Mouse (Mus musculus) forebrain, embryonic 16.5 days (tissue): ENCODE results near the gene Gm12790. TPM values are rescaled to one million over a fixed set of nuclear protein-coding genes. Genes with fewer than 3 reads are reported as not detected.
A peak's percentile ranks its signal among the peaks of the same experiment; 100 is the strongest.
"Not testable (repeated sequence)": the region's sequence is repeated elsewhere in the genome, so short reads cannot be mapped to it uniquely, and the experiment has no call there.

ENCODE experiments used
- ATAC-seq: fragments of 200-750 bp; cut with Nextera tagmentation; 2 replicates; pipeline ENCODE4 v1.8.0; 2017; ENCODE audit warnings: mild to moderate bottlenecking, moderate library complexity
- H3K27ac ChIP-seq: fragments of 300-500 bp; sonication (generic); 2 replicates; pipeline ENCODE4 v1.5.1; 2014; ENCODE audit warnings: low read length, control low read depth
- H3K27me3 ChIP-seq: fragments of 300-500 bp; sonication (generic); replicated peaks from 2 replicates; pipeline ENCODE4 v1.6.1; 2014; ENCODE audit warnings: low read length; ENCODE audit not compliant: control insufficient read depth, insufficient read depth
- H3K36me3 ChIP-seq: fragments of 300-500 bp; sonication (generic); 2 replicates; pipeline ENCODE4 v1.6.1; 2014; ENCODE audit not compliant: control insufficient read depth, insufficient read depth
- H3K4me1 ChIP-seq: fragments of 300-500 bp; sonication (generic); replicated peaks from 2 replicates; pipeline ENCODE4 v1.6.1; 2014; ENCODE audit warnings: low read length; ENCODE audit not compliant: control insufficient read depth, insufficient read depth
- H3K4me2 ChIP-seq: fragments of 300-500 bp; sonication (generic); 2 replicates; pipeline ENCODE4 v1.6.1; 2014; ENCODE audit warnings: mild to moderate bottlenecking, low read length, control low read depth
- H3K4me3 ChIP-seq: fragments of 300-500 bp; sonication (generic); replicated peaks from 2 replicates; pipeline ENCODE4 v1.5.1; 2014; ENCODE audit warnings: mild to moderate bottlenecking, low read length, control low read depth
- H3K9ac ChIP-seq: fragments of 300-500 bp; sonication (generic); replicated peaks from 2 replicates; pipeline ENCODE4 v1.6.1; 2014; ENCODE audit warnings: low read depth, low read length, control low read depth
- H3K9me3 ChIP-seq: fragments of 300-500 bp; sonication (generic); 2 replicates; pipeline ENCODE4 v1.6.1; 2016; ENCODE audit warnings: low read length; ENCODE audit not compliant: control insufficient read depth
- WGBS: fragments of 180-500 bp; shearing (Covaris S2); extraction: QIAGEN DNeasy Blood & Tissue Kit; methylation state at CpG from one replicate; pipeline ENCODE4 v1.1.7; 2014; 5-methylcytosine and 5-hydroxymethylcytosine counted together
- polyA plus RNA-seq: library from polyadenylated mRNA; unstranded; fragments of >200 nt; fragmentation: Nextera tagmentation; extraction: Ambion mirVana; gene quantifications from 2 replicates; pipeline ENCODE4 v1.2.1, GENCODE M21; 2015

The Gm12790 gene
- polyA plus RNA-seq = not detected in 2 replicates

DNA sequence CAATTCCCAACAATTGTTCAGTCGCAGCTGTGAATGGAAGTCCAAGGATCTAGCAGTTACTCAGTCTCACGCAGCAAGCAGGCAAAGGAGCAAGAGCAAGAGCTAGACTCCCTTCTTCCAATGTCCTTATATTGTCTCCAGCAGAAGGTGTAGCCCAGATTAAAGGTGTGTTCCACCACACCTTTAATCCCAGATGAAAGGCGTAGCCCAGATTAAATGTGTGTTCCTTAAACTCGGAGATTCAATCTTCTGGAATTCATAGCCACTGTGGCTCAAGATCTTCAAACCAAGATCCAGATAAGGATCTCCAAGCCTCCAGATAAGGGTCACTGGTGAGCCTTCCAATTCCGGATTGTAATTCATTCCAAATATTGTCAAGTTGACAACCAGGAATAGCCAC lies at the start of gene Gm12790:
Gm12790 (minus strand) TSS at position 101 of the 400 bp plus-strand sequence.
- H3K9me3 ChIP-seq, H3K9ac ChIP-seq, H3K4me2 ChIP-seq, H3K27ac ChIP-seq, H3K4me3 ChIP-seq, H3K4me1 ChIP-seq, H3K36me3 ChIP-seq, H3K27me3 ChIP-seq, ATAC-seq: not testable (repeated sequence)
- 86% methylated on average over 1 of the region's 5 CpGs for WGBS

DNA sequence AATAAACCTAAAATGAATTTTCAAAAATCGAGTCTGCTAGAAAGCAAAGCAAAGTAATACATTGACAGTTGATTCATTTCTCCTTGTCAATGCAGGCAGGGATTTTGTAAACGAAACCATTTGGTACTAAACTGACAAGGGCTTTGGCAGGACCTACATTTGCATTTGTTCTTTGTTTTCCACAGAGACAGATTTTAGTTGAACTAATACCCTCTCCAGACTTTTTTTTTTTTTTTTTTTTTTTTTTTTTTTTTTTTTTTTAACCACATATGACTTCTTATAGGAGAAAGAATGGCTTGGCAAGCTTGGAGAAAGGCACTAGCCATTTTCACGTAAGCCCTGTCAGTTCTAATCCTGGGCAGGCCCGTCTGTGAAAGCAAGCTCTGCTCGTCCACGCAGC lies 45.8 kb upstream of the Gm12790 start:
- no peak overlapping the region for H3K4me3 ChIP-seq
- no peak overlapping the region for H3K4me2 ChIP-seq
- H3K27me3 ChIP-seq = no peaks in the 10 kb centered on the region
- WGBS = 90% methylated on average over 6 of the region's 6 CpGs
- no peaks in the 10 kb centered on the region for H3K4me1 ChIP-seq
- ATAC-seq = no peak
- no peaks in the 10 kb centered on the region for H3K36me3 ChIP-seq
- H3K9me3 ChIP-seq = no peaks in the 10 kb centered on the region
- no peak overlapping the region for H3K9ac ChIP-seq
- H3K27ac ChIP-seq = no peak overlapping the region

DNA sequence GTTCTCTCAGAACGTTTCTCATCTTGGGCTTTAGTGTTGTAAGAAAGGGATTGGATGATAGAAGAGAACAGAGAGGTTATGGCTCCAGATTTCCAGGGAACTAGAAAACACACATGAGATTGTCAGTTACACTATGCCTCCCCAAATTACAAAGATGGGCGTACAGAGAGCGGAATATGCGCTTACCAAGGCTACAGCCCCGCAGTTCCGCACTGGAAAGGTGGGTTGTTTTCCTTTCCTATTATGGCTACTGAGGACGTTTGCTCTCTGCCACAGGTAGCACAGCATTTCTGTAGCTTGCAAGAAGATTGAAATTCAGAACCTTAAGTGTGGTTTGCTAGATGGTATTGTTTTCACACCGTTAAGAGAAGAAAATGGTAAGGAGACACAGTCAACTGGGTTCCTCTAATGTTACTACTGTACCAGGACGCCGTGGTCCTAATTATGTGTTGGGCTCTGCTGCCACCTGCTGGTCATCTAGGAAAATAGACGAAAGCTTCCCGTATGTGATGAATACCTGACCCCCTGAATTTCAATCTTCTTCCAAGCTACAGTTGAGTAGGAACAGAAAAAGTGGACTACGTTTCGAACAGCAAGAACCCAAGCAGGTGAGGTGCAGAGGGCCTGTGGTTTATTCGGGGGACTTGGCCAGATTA lies 17.5 kb upstream of the Gm12790 start:
- H3K4me1 ChIP-seq = no peaks in the 10 kb centered on the region
- H3K9me3 ChIP-seq = no peaks in the 10 kb centered on the region
- no peak overlapping the region for H3K4me3 ChIP-seq
- no peak overlapping the region for H3K4me2 ChIP-seq
- no peak overlapping the region for H3K9ac ChIP-seq
- WGBS = 39% methylated on average over 15 of the region's 15 CpGs
- H3K36me3 ChIP-seq = no peaks in the 10 kb centered on the region
- ATAC-seq = peak; percentile 87
- no peaks in the 10 kb centered on the region for H3K27me3 ChIP-seq
- H3K27ac ChIP-seq = no peak overlapping the region

DNA sequence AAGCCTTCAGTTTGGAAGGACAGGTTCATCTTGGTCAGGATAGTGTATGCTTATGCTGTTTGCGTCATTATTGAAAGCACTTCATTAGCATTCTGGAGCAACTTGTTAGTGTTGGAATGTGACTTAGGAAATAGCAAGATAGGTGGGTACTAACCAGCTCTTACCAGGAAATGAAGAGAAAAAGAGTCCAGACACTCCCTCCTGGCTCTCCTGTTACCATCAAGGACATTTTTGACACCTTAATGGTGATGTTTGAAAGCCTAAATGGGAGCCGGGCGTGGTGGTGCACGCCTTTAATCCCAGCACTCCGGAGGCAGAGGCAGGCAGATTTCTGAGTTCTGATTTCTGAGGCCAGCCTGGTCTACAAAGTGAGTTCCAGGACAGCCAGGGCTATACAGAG lies 16.6 kb upstream of the Gm12790 start:
- no peaks in the 10 kb centered on the region for H3K36me3 ChIP-seq
- ATAC-seq = no peak
- no peak overlapping the region for H3K9ac ChIP-seq
- WGBS = 95% methylated on average over 5 of the region's 5 CpGs
- no peak overlapping the region for H3K4me3 ChIP-seq
- no peaks in the 10 kb centered on the region for H3K4me1 ChIP-seq
- H3K27me3 ChIP-seq = no peaks in the 10 kb centered on the region
- no peak overlapping the region for H3K27ac ChIP-seq
- no peaks in the 10 kb centered on the region for H3K9me3 ChIP-seq
- H3K4me2 ChIP-seq = no peak overlapping the region

DNA sequence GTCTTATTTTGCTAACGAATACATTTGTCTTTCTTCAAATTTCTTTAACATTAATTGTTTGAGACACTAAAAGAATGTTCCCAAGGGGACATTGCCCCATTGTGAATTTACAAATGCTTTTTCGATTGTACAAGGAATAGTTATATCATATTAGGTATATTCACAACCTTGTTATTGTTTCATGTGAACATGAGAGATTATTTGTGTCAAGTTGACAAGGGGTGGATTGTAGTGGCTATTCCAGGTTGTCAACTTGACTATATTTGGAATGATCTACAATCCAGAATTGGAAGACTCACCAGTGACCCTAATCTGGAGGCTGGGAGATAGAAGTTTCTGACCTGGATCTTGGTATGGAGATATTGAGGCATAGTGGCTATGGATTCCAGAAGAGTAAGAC lies 5.5 kb upstream of the Gm12790 start, which contains the start of gene Gm12789:
Gm12789 (plus strand) TSS at position 301 of the 400 bp plus-strand sequence.
- H3K4me3 ChIP-seq, H3K9ac ChIP-seq, ATAC-seq, H3K36me3 ChIP-seq, H3K4me2 ChIP-seq, H3K27me3 ChIP-seq, H3K9me3 ChIP-seq, H3K27ac ChIP-seq, H3K4me1 ChIP-seq: not testable (repeated sequence)
- 90% methylated on average over 2 of the region's 2 CpGs for WGBS

DNA sequence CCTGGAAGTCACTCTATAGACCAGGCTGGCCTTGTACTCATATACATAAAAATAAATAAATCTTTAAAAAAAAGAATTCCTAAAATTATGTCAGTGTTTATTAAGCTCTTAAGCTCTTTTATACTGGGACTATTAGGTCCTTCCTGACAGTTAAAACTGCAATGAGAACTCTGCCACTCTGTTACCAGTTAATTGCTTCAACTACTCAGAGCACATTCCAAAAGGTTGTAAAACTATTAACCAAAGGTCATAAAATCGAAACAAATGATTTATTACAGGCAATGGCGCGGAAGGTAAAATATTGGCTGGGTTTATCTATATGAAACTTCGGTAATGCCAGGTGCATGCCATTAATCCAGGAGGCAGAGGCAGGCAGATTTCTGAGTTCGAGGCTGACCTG lies 4.8 kb upstream of the Gm12790 start:
- Histone ChIP-seq H3K27me3 (no peaks in the 10 kb centered on the region), H3K9ac (no peak overlapping the region), H3K9me3 (no peaks in the 10 kb centered on the region), H3K27ac (no peak overlapping the region), H3K4me3 (no peak overlapping the region), H3K4me1 (no peaks in the 10 kb centered on the region), H3K36me3 (no peaks in the 10 kb centered on the region), H3K4me2 (no peak overlapping the region)
- WGBS = 90% methylated on average over 5 of the region's 5 CpGs
- no peak for ATAC-seq

DNA sequence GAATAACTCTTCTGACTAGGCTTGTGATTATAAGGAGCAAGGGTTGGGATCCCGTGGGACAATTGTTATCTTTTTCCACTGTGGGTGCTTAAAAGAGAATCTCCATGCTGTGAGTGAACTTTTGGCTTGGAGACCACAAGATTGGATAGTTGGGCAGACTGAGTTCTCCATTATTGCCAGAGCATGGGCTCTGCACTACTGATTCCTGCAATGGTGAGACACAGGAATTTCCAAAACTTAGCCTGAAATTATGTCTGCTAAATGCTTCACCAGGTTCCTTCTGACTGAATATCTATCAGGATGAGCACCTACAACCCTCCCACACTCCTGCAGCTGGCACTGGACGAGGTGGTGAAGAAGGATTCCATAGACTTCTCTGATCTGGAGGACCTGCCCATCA lies 40.7 kb downstream of the Gm12790 start, which contains the start of gene Gm12794:
Gm12794 (plus strand) TSS at position 301 of the 400 bp plus-strand sequence.
- not testable (repeated sequence) for H3K9ac ChIP-seq, H3K4me2 ChIP-seq, H3K27ac ChIP-seq, H3K27me3 ChIP-seq, H3K4me3 ChIP-seq, H3K4me1 ChIP-seq, H3K36me3 ChIP-seq, ATAC-seq, H3K9me3 ChIP-seq
- 79% methylated on average over 2 of the region's 2 CpGs for WGBS

Other genes starting within 250 kb of the Gm12790 start
- gene B020004J07Rik, start 137.0 kb downstream of the Gm12790 start, polyA plus RNA-seq = not detected in 2 replicates
- gene C130073F10Rik, start 87.3 kb downstream of the Gm12790 start, polyA plus RNA-seq = not detected in 2 replicates
- gene Gm12800, start 71.9 kb downstream of the Gm12790 start, polyA plus RNA-seq = not detected in 2 replicates
- not detected in 2 replicates for gene Gm12794, start 40.6 kb downstream of the Gm12790 start, polyA plus RNA-seq
- gene Gm12789, start 5.6 kb upstream of the Gm12790 start, polyA plus RNA-seq = not detected in 2 replicates
- gene Pde4b, start 106.5 kb upstream of the Gm12790 start, polyA plus RNA-seq = 29.3 and 32.1 TPM in 2 replicates